Mouse (Mus musculus) regulatory T cell (primary cell): Measurements from ENCODE around the gene Slc29a1.

Experiments used
- in situ Hi-C: fragments of 300-600 bp; cut with MboI, MseI; formaldehyde crosslinking; loops from one replicate; pipeline ENCODE4 v1.15.1; 2025; ENCODE audit warnings: high pct_unique_total_duplicates

Gene Slc29a1

DNA sequence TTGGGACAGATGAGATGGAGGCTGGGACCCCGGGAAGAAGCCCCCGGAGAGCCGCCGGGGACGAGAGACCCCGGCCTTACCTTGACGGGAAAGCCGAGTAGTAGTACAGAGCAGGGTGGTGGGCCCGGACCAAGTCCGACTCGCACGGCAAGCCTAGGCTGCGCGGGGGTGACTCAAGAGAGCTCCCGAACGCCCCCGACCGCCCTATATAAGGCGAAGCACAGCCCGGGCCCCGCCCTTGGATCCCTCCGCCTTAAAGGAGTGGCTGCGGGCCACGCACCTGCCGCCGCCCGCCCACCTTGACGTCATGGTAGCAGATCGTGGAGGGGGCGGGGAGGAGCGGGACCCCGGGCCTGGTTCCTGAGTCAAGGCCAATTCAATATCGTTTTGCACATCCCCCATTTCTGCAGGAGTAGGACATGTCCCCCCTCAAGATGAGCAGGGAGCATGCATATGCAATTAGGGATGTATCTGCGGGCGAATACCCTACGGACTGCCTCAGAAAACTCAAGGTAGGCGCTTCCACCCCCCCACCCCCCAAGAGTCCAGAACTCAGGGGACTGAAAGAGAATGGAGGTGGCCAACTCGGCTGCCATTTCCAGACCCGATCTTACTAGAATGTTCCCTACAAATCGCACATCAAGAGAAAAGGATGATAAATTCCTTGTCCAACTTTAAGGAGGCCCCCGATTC, 26.2 kb downstream of the Slc29a1 start, which contains the start of gene Hsp90ab1:
Hsp90ab1 (minus strand) TSS at position 185 of the 693 bp plus-strand sequence.
- in situ Hi-C loops = no loop called here

DNA sequence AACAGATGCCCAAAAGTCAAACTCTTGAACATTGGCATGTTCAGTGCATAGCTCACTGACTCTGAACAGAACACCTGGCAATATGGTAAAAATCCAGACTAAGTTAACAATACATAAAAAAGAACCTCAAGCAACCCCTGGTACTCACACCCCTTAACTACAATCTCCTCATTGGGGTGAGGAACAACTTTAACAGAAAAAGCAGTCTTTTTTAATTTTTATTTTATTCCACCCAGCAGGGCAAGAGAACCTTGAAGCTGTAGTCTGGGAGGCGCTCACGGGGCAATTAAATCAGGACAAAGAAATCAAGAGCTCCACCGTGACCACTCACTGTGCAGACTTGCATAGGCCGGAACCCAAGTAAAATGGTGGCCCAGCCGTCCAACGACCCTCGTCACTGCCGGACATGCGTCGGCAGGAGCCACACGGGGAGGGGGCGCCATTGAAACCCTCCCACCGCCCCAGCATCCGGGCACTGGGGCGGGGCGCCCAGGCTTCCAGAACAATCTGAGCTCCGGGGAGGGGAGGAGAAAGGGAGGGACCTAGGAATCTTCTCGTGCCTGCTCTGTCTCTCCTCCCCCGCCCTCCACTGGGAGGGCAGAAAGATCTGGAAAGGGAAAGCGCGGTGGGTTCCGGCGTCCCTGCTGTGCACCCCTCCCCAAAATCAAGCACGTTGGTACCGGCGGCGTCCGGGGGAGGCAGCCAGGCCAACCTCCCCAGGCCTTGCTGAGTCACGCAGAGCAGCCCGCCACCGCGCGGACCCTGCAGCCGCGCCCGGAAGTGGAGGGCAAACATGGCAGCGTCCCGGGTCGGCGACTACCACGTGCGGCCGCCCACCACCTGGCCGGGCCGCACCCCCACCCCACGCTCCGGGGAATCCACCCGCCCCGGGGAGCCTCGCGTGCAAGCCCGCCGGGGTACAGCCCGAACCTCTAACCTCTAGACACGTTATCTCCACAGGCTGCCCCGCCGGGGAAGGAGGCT, 27.0 kb downstream of the Slc29a1 start:
- in situ Hi-C loops = no loop called here

DNA sequence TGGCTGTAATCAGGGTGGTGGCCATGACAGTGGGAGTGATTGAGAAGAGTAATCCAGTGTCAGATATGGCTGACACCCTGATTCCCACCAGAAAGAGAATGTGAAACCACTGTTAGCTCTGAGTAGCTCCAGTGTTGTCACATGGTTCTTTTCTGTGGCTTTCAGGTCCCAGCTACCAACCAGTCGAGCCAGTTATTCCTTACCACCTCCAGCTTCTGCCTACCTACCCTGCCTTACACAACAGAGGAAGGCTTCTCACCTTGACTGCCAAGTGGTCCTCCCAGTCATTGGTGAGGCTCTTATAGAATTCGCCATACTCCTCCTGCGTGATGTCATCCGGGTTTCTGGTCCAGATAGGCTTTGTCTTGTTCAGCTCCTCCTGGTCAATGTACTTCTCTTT, 29.4 kb downstream of the Slc29a1 start:
- in situ Hi-C loops = no loop called here

DNA sequence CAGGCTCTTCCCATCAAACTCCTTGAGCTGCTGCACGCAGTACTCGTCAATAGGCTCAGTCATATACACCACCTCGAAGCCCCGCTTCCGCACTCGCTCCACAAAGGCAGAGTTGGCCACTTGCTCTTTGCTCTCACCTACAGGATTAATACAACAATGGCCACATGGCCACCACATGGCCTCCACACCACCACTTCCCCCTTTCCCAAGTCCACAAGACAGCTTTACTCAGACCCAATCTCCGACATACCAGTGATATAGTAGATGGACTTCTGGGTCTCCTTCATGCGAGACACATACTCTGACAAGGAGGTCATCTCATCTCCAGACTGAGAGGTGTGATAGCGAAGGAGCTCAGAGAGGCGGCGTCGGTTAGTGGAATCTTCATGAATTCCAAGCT, 30.4 kb downstream of the Slc29a1 start:
- in situ Hi-C loops = no loop called here

DNA sequence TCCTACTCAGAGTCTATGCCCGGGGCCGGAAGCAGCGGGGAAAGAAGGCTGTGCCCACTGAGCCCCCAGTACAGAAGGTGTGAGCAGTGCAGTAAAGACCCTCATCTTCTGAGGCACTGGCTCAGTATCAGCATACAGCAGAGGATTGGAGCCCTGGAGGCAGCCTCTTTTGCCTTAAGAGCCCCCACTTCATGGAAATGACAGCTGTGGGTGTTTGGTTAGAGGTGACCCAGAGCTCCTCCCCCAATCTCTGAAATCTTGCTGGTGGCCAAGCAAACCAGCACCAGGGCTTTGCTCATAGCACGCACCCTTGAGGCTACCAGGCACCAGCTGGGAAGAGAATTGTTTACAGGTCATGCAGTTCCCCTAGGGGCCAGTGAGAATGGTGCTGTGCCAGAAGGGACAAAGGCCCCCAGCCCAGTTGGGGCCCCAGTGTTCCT, 32.2 kb downstream of the Slc29a1 start:
- in situ Hi-C loops = no loop called here

DNA sequence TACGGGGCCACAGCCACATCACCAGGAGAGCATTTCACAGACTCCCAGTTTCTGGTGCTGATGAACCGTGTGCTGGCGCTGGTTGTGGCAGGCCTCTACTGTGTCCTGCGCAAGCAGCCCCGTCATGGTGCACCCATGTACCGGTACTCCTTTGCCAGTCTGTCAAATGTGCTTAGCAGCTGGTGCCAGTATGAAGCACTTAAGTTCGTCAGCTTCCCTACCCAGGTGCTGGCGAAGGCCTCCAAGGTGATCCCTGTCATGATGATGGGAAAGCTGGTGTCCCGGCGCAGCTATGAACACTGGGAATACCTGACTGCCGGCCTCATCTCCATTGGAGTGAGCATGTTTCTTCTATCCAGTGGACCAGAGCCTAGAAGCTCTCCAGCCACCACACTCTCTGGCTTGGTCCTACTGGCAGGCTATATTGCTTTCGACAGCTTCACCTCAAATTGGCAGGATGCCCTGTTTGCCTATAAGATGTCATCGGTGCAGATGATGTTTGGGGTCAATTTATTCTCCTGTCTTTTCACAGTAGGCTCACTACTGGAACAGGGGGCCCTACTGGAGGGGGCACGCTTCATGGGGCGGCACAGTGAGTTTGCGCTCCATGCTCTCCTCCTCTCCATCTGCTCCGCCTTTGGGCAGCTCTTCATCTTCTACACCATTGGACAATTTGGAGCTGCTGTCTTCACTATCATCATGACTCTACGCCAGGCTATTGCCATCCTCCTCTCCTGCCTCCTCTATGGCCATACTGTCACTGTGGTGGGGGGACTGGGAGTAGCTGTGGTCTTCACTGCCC, 32.8 kb downstream of the Slc29a1 start:
- in situ Hi-C loops = no loop called here

DNA sequence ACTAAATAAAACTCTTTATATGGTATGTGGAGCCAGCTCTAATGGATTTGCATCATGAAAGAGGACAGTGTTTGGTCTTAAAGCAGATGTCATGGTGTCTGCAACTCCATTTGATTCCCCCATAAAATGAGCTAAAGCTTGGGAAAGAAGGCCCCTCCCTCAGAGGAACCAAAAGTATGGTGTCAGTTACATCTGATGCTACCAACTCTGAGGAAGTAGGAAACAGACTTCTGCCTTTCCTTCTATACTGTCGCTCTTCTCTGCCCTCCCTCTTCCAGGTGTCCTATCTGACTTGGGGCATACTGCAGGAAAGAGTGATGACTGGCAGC, 33.4 kb downstream of the Slc29a1 start:
- in situ Hi-C loops = no loop called here

DNA sequence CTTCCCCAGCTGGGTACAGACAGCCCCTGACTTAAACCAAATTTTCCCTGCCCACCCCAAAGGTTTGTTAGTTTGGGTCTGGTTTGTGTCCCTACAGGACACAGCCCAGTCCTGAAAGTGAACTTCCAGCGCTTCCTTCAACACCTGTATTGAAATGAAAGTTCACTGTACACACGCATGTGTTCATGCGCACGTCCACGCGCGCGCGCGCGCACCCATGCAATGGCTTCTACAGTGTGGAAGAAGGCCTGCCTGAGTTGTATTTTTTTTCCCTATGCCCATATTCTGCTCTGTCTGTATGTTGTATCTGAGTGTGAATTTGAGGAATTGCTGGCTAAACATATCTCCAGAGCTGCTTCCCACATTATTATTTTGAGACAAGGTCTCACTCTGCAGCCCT, 34.3 kb downstream of the Slc29a1 start:
- in situ Hi-C loops = no loop called here

DNA sequence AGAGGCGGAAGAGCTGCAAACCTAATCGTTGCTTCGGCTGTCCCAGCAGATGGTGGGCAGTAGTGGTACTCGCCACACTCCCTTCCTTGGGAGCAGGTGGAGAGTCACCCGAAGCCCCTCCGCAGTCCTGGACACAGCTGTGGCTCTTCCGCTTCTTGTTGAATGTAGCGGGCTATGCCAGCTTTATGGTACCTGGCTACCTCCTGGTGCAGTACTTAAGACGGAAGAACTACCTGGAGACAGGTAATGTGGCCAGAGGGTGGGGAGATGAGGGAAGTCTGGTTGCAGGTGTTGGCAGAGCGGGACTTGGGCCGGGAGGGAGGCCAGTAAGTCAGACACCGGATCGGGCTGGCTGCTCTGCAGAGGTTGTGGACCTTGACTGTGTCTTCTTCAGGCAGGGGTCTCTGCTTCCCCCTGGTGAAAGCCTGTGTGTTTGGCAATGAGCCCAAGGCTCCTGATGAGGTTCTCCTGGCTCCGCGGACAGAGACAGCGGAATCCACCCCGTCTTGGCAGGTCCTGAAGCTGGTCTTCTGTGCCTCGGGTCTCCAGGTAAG, 34.8 kb downstream of the Slc29a1 start:
- in situ Hi-C loops = no loop called here

DNA sequence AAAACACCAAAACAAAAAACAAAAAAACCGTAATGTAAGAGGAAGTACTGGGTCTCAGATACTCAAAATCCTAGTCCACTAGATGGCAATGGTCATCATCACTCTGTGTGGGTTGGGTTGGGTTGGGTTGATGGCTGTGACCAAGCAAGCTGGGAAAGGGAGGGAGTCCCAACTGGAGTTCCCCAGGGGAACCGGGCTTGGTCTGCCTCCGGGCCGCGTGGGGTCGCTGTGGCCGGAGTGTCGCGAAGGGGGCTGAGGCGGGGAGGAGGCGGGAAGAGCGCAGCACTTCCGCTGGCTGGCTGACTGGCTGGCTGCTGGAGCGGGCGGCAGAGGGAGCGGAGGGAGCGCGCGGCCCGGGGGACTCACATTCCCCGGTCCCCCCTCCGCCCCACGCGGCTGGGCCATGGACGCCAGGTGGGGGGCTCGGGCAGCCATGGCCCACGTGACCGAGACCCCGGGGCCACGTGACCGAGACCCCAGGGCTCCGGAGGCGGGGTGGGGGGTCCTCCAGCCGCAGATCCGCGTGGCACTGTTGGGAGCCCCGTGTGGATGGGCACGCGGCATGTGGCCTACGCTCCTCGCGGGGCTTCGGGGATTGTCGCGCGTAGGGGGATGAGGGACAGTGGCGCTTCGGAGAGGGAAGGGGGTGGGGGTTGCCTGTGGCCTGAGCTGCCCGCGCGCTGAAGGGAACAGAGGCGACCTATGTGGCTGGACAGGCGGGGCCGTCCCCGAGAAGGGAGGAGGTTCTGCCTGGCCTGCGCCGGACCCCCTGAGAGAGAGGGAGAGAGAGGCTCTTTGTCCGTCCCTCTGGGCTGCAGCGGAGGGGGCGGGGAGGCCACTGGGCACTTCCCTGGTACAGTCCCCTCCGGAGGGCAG, 35.5 kb downstream of the Slc29a1 start, which contains the start of gene Slc35b2:
Slc35b2 (plus strand) TSS at position 220 of the 876 bp plus-strand sequence.
- in situ Hi-C loops = no loop called here

DNA sequence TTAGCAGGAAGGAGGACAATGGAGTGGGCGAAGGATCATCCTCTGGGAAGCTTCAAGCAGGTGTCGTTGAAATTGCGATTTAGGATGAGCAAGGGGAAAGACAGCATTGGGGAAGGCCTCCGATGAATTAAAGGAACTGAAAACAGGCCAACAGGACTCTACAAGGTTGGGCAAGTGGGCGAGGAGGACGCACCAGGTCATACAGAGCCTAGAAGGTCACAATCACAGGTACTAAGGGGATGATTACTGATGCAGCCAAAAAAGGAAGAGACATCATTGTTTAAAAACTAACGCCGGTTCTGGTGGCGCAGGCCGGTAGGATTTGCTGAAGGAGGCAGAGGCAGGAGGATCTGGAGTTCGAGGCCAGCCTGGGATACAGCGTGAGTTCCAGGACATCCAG, 36.2 kb downstream of the Slc29a1 start:
- in situ Hi-C loops = no loop called here

DNA sequence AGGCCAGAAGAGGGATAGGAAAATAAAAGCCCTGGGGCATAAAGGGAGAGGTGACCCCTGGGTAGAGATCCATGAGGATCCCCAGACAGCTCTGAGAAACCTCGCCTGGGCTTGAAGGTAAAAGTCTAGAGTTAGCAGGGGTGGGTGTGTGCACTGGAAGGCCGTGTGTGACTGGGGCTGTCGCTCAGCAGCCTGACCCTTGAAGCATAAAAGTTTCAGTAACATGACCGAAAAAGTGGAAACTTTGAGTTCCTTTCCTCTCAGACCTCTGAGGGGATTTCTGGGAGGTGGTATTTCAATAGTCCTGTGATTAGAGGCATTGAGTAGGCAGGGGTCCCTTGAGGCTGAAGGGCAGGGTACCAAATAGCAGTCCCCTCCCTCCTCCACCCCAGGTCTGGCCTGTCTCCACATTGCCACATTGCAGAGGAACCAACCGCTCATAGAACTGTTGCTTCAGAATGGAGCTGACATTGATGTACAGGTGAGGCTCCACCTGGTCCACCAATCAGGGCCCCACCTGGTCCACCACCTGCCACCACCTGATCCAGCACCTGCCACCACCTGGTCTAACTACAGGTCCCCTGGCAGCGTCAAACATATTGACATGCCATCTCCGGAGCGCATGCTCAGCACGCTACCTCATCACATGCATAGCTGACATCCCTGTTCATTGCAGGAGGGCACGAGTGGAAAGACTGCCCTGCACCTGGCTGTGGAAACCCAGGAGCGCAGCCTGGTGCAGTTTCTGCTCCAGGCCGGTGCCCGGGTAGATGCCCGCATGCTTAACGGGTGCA, 39.5 kb downstream of the Slc29a1 start:
- in situ Hi-C loops = no loop called here

DNA sequence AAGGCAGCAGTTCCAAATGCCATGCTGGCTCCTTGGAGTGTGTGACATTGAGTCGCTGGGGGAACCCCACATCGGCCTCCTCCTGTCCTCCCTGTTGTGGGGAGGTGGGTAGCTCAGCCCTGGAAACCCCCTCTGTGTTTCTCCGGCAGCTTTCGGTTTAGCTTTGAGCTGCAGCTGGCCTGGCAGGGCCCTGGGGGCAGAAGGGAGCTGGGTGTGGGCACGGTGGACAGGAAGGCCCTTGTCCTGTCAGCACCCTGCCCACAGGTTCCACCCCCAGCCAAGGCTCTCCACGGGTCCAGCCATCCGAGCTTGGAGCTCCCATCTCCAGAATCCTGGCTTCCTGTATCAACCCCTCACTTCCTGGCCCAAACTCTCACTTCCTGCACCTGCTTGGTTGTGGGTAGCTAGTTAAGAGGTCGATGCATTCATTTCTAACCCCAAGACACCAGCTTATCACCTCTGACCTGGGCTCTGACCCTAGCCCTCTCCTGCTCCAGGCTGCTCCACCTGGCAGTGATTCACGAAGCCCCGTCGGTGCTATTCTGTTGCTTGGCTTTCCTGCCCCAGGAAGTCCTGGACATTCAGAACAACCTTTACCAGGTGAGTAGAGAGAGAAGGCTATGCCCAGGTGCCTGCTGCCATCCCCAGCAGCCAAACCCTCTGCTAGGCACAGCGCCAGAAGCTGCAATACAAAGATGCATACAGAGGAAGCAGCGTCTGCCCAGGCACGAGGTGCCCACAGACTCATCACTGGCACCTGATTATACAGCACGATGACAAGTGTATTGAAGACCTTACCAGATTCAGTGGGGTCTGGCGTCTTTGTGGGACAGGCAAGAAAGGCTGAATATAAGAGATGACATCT, 41.2 kb downstream of the Slc29a1 start:
- in situ Hi-C loops = no loop called here

DNA sequence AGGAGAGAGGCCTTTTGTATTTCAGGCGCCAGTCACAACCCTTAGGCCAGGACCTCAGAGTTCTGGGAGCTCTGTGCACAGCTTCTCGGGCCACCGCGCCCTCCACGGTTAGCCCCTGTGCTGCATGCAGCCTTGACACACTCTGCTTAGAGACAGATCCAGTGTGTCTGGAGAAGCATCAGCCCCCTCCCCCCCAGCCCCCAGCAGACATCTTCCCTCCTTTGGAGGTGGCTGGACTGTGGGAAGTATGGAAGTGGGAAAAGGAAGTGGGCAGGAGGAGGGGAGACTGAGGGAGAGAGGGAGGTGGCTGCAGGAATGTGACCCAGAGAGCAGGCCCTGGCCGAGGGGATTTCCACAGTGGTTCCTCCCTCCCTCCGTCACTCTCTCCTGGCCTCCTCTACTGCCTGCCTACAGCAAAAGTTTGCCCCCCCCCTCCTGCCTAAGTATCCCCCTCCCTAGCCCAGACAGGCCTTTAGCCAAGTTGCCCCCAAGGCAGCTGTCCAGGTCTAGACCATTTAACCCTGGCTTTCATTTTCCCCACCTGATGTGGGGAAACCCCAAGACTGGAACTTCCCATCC, 42.1 kb downstream of the Slc29a1 start:
- in situ Hi-C loops = no loop called here

DNA sequence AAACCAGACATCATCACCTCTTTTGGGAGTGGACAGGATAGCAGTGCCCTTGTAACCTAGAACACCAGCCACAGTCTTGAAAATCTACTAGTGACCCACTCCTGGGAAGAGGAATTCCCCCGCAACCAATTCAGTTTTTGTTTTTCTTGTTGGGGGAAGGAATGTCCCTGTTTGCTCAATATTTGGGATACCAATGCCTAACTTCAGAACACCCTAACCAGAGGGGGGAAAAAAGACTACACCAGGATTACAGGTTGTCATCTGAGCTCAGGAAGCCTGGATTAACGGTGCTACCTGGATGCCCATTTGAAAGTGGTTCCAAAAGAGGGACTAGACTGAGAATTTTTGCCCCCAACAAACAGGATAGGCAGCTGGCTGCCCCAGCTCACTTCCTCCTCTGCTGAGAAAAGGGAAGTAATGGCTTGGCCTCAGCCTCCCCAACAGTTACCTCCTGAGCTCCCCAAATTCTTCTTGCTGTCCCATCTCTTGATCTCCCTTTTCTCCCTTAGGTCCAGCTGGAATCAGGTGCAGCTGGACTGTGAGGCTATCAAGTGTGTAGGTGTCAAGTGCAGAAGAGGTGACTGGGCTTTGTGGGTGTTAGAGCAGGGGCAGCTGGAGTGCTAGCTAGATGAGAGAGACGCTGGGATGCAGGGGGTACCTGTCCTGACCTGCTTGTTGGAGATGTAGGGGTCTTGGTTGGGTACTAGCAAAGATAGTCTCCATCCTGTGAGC, 42.7 kb downstream of the Slc29a1 start:
- in situ Hi-C loops = no loop called here

DNA sequence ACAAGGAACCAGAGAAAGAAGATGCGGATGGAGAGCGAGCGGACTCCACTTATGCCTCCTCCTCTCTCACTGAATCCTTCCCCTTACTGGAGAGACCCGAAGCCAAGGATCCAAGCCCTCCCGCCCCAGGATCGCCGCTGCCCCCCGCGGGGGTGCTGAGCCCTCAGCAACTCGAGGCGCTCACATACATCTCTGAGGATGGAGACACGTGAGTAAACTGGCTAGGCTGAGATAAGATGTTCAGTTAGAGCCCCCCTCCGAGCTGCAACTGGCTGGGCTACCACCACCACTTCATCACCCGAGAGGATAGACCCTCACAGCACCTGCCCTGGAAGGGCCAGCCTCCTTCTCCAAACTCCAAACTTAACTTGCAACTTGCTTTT, 43.3 kb downstream of the Slc29a1 start:
- in situ Hi-C loops = no loop called here

DNA sequence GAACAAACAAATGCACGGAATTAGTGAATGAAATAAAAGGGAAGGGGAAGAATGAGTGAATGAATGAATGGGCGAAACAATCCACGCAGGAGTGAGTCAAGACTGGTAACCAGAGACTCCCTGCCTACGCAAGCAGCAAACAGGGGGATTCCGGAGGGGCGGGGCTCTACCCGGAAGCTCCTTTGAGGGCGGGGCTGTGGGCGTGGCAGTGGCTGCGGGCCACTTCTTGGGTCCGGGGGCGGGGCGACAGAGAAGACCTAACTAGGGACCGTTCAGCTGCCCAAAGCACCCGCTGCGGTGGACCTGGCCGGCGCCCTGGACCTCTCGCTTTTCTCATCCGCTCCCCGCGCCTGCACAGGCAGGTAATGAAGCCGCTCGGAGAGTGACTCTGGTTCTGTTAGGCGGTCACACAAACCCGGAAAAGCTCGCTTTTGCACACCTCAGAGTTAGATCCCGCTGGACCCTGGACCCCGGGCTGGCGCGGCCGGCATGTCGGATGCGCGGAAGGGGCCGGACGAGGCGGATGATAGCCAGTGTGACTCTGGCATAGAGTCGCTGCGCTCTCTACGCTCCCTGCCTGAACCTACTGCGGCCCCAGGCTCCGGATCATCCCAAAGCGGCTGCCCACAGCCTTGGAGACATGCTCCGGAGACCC, 43.8 kb downstream of the Slc29a1 start, which contains the start of gene Nfkbie:
Nfkbie (plus strand) TSS at position 252 of the 655 bp plus-strand sequence.
- in situ Hi-C loops = no loop called here
